Mouse (Mus musculus): Measurements from ENCODE around the gene Agpat3.
A peak's percentile ranks its signal among the peaks of the same experiment; 100 is the strongest.
"Not testable (repeated sequence)": the region's sequence is repeated elsewhere in the genome, so short reads cannot be mapped to it uniquely, and the experiment has no call there.

GRCm38 (mm10) chr10:78358999-78359398 lies 6.7 kb upstream of the Agpat3 start:
- TF ChIP-seq CTCF (IDR thresholded peaks at IDR 0.05; ENCODE audit: extremely low read depth, insufficient read length, insufficient replicate concordance, low read depth, low read length) = peak; percentile 47; the same call in 1 of the 2 replicates
- not testable (repeated sequence) for TF ChIP-seq POLR2A (IDR thresholded peaks at IDR 0.05; ENCODE audit: low read depth, low read length)

Measured in small intestine, adult 2 months (tissue).